Mouse (Mus musculus) thymus, postnatal 4 days (tissue): Measurements from ENCODE around the gene Rai14.

Experiments used
- DNase-seq: peaks from one replicate; pipeline ENCODE4 v3.0.0; 2021

Rai14 gene

GRCm38 (mm10) chr15:10688686-10689085 lies 25.7 kb downstream of the Rai14 start:
- no peak for DNase-seq

- DNase-seq: no peak
Measured at GRCm38 (mm10) chr15:10687365-10687764, 27.1 kb downstream of the Rai14 start.

GRCm38 (mm10) chr15:10685692-10686430 lies 28.6 kb downstream of the Rai14 start:
- no peak for DNase-seq

GRCm38 (mm10) chr15:10683687-10684203 lies 30.7 kb downstream of the Rai14 start:
- DNase-seq: no peak

- no peak for DNase-seq
Measured at GRCm38 (mm10) chr15:10680514-10680913, 33.9 kb downstream of the Rai14 start.

GRCm38 (mm10) chr15:10679571-10679970 lies 34.9 kb downstream of the Rai14 start:
- DNase-seq: no peak

GRCm38 (mm10) chr15:10675801-10676200 lies 38.6 kb downstream of the Rai14 start:
- no peak for DNase-seq

- DNase-seq: no peak
Measured at GRCm38 (mm10) chr15:10672880-10673279, 41.5 kb downstream of the Rai14 start.

GRCm38 (mm10) chr15:10671868-10672267 lies 42.6 kb downstream of the Rai14 start:
- DNase-seq: no peak

GRCm38 (mm10) chr15:10670107-10670506 lies 44.3 kb downstream of the Rai14 start:
- DNase-seq: no peak

GRCm38 (mm10) chr15:10668120-10668900 lies 46.1 kb downstream of the Rai14 start:
- DNase-seq: no peak

GRCm38 (mm10) chr15:10665816-10666215 lies 48.6 kb downstream of the Rai14 start:
- DNase-seq: no peak

- no peak for DNase-seq
Measured at GRCm38 (mm10) chr15:10664529-10664898, 49.9 kb downstream of the Rai14 start.

GRCm38 (mm10) chr15:10663793-10664528 lies 50.5 kb downstream of the Rai14 start:
- DNase-seq: no peak

GRCm38 (mm10) chr15:10661961-10662606 lies 52.3 kb downstream of the Rai14 start:
- peak; percentile 19 for DNase-seq

- no peak for DNase-seq
Measured at GRCm38 (mm10) chr15:10658803-10659202, 55.6 kb downstream of the Rai14 start.

- DNase-seq: no peak
Measured at GRCm38 (mm10) chr15:10656146-10656545, 58.3 kb downstream of the Rai14 start.

- DNase-seq: no peak
Measured at GRCm38 (mm10) chr15:10655151-10655905, 59.1 kb downstream of the Rai14 start.

GRCm38 (mm10) chr15:10654696-10655095 lies 59.7 kb downstream of the Rai14 start:
- no peak for DNase-seq

- no peak for DNase-seq
Measured at GRCm38 (mm10) chr15:10652931-10653475, 61.4 kb downstream of the Rai14 start.

- DNase-seq: no peak
Measured at GRCm38 (mm10) chr15:10648372-10649109, 65.9 kb downstream of the Rai14 start.
